Mouse (Mus musculus) urinary bladder, postnatal 10 days (tissue): ENCODE measurements around the gene Fam219b.

Source experiments
- DNase-seq: peaks from one replicate; pipeline ENCODE4 v3.0.0; 2022; ENCODE audit warnings: low spot score

Fam219b gene

GRCm38 (mm10) chr9:57525516-57525915 is 11.8 kb upstream of the Fam219b start:
- no peak for DNase-seq

DNA sequence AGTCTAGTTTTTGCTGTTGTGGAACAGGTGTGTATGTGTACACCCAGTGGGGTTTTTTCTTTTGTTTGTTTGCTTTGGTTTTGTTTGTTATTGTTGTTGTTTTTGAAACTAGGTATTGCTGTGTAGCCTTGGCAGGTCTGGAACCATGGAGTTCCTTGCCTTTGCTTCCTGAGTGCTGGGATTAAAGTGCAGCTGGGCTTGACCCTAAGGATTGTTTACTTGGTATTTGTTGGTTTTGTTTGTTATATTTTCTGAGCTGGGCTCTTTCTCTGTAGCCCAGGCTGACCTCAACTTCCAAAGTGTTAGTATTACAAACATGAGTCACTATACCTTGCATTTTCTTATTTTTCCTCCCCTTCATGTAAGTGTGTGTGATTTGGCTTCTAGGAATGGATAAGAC is 10.9 kb upstream of the Fam219b start:
- DNase-seq, result no peak

DNA sequence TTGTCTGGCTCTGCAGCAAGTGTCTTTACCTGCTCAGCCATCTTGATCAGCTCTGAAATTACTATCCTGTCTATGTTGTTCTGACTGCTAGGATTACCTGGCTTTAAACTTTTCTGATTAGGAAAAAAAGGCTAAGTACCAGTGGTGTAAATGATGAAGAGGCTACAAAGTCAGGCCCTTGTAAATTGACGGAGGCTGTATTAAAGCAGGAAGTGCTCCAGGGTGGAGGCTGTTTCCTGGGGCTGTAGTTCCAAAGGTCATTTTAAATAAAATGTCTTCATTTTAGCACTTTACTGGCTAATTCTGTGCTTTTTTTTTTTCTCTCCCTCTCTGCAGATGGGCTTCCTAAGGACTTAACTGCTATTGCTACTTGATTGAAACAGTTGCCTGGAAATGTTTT is 5.4 kb upstream of the Fam219b start:
- DNase-seq, result no peak

DNA sequence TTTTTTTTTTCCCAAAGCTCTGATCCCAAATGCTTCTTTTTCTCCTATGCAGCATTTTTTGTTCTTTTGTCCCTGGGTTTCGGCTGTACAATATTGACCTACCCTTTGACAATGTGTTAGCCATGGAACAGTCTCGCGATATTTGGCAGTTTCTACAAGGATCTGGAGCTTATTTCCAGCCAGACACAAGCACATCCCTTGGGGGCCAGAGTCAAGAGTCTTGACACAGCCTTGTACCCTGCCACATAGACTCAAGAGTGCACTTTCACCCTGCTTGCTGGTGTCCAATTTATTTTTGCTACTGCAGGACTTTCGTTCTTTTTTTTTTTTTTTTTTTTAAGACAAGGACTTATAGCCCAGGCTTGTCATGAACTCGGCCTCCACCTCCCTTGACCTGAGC is 966 bp upstream of the Fam219b start:
- DNase-seq, result no peak

- DNase-seq, result no peak
Measured at GRCm38 (mm10) chr9:57537728-57538181, 427 bp downstream of the Fam219b start.

DNA sequence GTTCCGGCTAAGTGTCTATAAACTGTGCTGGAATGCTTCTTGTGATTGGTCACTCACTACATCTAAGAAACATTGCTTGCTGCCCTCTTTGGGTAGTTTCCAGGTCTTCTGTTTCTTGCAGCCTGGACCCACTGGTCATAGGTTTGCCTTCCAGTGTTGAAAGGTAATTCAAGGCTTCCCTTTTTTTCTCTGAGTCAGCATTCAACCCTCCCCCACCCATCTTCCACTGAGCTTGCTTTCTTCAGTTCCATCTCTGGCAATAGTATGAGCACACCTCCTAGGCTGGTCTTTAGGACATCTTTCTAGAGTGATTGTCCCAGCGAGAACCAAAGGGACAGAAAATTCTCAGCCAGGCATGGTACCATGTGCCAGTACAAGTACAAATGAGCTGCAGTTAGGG is 2.2 kb downstream of the Fam219b start:
- no peak for DNase-seq

GRCm38 (mm10) chr9:57541312-57541711 is 4.0 kb downstream of the Fam219b start:
- DNase-seq, result no peak

GRCm38 (mm10) chr9:57543951-57544350 is 6.6 kb downstream of the Fam219b start:
- no peak for DNase-seq

- no peak for DNase-seq
Measured at GRCm38 (mm10) chr9:57547287-57547686, 10.0 kb downstream of the Fam219b start.

GRCm38 (mm10) chr9:57547869-57548268 is 10.5 kb downstream of the Fam219b start:
- no peak for DNase-seq

DNA sequence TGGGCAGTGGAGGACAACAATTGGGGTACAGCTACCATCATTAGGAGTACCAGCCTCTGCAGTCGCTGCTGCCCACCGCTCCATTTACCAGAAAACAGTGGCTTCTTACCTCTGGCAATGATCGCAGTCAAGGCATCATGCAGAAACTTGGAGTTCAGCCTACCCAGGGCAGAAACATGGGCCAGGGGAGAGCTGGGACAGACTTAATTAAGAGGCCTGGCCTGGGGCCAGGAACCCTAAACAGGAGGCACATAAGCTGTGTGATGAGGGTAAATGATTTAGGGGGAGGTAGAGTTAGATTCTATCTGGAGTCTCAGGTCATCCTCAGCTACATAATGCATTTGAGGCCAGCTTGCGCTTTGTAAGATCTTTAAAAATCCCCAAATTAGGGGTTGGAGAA is 11.9 kb downstream of the Fam219b start:
- no peak for DNase-seq

DNA sequence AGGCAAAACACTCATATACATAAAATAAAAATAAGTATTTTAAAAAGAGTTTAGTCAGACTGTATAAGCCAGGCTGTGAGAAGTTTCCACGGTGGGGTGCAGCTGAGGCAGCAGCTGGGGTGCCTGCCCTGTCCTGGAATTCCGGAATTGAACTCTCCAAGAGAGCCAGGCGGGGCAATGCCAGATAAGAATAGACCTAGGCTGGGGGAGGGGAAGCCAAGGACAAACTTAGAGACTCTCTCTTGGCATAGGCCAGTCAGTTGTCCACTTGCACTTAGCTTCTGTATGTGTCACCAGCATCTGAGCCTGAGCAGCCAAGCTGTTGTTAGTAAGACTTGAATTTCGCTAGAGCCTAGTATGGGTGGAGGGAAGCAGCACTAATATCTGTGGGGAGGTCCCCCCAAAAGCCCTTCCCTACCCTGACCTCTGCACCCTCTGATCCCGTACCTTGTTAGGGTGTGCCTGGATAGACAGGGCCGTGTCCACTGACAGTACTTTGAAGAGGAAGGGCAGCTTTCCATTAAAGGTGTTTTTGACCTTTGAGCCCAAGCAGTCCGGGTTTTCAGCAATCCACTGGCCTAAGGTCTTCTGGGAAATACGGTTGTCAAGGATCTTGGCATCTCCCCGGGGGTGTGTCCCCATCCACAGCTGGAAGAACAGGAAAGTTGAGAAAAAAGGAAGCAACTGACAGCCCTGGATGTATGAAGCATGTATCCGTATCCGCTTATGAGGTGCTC is 13.0 kb downstream of the Fam219b start:
- DNase-seq, result no peak

GRCm38 (mm10) chr9:57552139-57552887 is 15.0 kb downstream of the Fam219b start, which contains the start of gene Mpi:
Gene Mpi, minus strand, starts transcription at chr9:57552763.
- DNase-seq, result no peak

- no peak for DNase-seq
Measured at GRCm38 (mm10) chr9:57553119-57553518, 15.8 kb downstream of the Fam219b start.

- no peak for DNase-seq
Measured at GRCm38 (mm10) chr9:57554753-57555152, 17.4 kb downstream of the Fam219b start.

GRCm38 (mm10) chr9:57557215-57557614 is 19.9 kb downstream of the Fam219b start:
- DNase-seq, result no peak

DNA sequence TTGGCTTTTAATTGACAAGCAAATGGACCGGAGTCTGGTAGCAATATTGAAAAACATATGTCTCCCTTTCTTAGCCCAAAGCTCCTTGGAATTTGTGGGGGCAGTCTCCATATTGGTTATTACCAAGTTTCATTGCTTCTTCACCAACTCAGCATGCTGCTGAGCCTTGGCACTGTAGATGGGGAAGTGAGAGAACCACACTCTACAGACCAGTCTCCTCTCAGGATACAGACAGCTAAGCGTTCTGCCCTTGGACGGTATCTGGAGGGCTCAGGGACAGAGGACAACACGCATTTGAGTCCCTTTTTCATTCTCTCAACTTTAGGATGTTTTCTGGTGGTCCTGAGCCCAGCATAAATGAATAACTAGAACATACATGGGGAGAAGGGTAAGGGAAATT is 21.3 kb downstream of the Fam219b start:
- DNase-seq, result no peak

DNA sequence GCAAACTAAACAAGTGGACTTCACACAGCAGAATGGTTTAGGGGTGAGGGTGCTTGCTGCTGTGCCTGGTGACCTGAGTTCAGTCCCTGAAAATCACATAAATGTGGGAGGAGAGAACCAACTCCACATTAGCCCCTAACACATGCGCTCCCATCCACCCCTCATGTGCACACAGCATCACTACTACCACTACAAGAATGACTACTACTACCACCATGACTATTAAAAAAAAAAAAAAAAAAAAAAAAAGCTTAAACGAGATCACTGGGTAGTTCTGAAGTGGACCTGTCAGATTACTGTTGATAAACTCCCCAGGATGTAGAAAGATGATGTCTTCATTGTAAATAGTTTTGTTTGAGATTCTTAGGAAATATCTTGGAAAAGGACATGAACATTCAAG is 22.2 kb downstream of the Fam219b start:
- DNase-seq, result no peak

DNA sequence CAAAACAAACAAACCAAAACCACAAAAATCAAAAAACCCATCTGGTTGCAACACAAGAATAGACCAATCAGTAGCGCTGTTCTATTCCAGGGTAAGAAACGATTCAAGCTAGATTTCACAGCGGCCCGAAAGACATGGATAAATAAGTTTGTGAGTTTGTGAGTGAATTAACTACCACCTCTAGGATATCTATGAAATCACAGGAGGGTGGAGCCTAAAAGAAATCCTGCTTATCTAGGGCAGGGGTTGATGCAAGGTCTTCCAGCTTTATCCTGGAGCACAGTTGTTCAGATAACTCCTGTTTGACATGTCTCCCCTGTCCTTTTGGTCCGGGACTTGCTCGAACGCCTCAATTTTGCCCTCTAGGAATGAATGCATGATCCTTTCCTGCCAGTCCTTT is 22.9 kb downstream of the Fam219b start:
- no peak for DNase-seq

DNA sequence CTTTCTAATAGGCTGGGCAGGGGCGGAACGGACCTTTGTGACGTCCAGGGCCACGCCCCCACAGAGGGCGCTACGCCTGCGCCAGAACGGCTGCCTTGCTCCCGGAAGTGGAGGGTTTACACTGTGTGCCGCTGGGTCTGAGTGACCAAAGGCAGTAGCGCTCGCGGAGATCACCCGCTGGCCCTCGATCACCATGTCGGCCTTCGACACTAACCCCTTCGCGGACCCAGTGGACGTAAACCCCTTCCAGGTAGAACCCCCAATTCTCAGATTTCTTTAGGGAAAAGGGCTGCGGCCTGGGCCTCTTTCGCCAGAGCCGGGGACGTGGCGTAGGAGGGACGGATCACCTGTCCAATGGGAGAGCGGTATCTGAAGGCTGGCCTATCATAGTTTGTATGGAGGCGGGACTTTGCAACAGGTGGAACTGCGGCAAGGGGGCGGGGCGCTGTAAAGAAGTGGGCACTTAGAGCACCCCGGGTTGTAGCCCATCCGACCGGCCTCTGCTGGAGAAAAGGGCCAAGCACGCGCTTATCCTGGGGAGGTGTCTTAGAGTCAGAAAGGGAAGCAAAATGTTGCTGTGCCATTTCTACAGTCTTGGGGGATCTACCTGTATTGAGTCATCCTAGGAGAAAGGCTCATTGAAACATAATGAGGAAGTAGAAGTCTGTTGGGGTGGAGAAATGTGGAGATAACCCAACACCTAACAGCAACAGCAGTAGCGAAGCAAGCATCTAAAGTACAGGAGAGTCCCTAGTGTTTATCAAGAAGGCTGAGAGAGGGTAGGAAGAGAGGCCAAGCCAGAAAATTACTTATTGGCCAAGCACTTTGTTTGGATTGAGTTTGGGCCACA is 23.8 kb downstream of the Fam219b start, which contains the start of gene Scamp2:
Scamp2 (plus strand) TSS at position 83 of the 850 bp plus-strand sequence.
- DNase-seq, result peak; percentile 63

- no peak for DNase-seq
Measured at GRCm38 (mm10) chr9:57561711-57562099, 24.4 kb downstream of the Fam219b start.

GRCm38 (mm10) chr9:57562896-57563372 is 25.6 kb downstream of the Fam219b start:
- no peak for DNase-seq
